Mouse (Mus musculus): Measurements from ENCODE around the gene Gm1123.

DNA sequence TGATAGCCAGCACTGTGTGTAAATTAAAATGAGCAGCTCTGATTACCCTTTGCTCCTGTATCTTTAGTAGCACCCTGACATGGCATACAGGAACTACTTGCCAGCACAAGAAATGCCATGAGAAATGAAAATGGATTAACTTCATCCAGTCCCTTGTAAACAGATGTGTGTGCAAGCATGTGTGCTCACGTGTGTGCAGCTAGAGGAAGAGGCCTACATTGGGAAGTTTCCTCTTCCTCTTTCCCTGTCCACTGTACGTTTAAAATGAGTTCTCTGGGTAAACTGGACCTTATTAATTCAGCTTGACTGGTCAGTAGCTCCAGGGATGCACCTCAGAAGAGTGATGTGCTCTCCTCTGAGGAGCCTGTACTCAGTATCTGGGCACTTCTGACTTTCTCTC is 38.9 kb upstream of the Gm1123 start:
- no peak for TF ChIP-seq CTCF (IDR thresholded peaks at IDR 0.05; ENCODE audit: low read depth, low read length)
- no peak for TF ChIP-seq GATA1 (IDR thresholded peaks at IDR 0.05; ENCODE audit: borderline replicate concordance, low read length)
- TF ChIP-seq POLR2AphosphoS5 (IDR thresholded peaks at IDR 0.05; ENCODE audit: insufficient replicate concordance, low read depth, low read length) = no peak
